Mouse (Mus musculus) spleen, adult 2 months (tissue): ENCODE results near the gene Olfr201. TPM values are rescaled to one million over a fixed set of nuclear protein-coding genes. Genes with fewer than 3 reads are reported as not detected.
"Not testable (repeated sequence)": the region's sequence is repeated elsewhere in the genome, so short reads cannot be mapped to it uniquely, and the experiment has no call there.

Source experiments
- DNase-seq, 2 experiments: peaks; one replicate each; pipeline versions ENCODE4 v3.0.0 to v3.0.0-alpha.2; 2012 to 2021; ENCODE audit warnings: low spot score in 2 of 2, low read depth in 1 of 2
- H3K27ac ChIP-seq: fragments of 200-500 bp; 2 replicates; pipeline ENCODE4 v1.5.1; 2012; ENCODE audit warnings: low read length, inconsistent platforms; ENCODE audit not compliant: insufficient read depth
- H3K27me3 ChIP-seq: fragments of 200-500 bp; 2 replicates; pipeline ENCODE4 v1.6.1; 2012; ENCODE audit warnings: mild to moderate bottlenecking, moderate library complexity, low read length, inconsistent platforms; ENCODE audit not compliant: control insufficient read depth, insufficient read depth
- H3K36me3 ChIP-seq: fragments of 200-500 bp; 2 replicates; pipeline ENCODE4 v1.6.1; 2012; ENCODE audit warnings: mild to moderate bottlenecking, low read length, inconsistent platforms; ENCODE audit not compliant: control insufficient read depth, insufficient read depth
- H3K4me1 ChIP-seq: fragments of 200-500 bp; 2 replicates; pipeline ENCODE4 v1.6.1; 2011; ENCODE audit warnings: inconsistent platforms; ENCODE audit not compliant: control insufficient read depth, insufficient read depth, insufficient read length
- H3K4me3 ChIP-seq: fragments of 200-500 bp; 2 replicates; pipeline ENCODE4 v1.5.1; 2011; ENCODE audit warnings: mild to moderate bottlenecking, inconsistent platforms; ENCODE audit not compliant: insufficient read depth, insufficient read length; ENCODE audit errors: extremely low read depth
- CTCF ChIP-seq: fragments of 200-500 bp; IDR thresholded peaks from 2 replicates; pipeline ENCODE4 v1.5.1; 2011; ENCODE audit warnings: mild to moderate bottlenecking, inconsistent platforms; ENCODE audit not compliant: insufficient read depth, insufficient read length, insufficient replicate concordance; ENCODE audit errors: extremely low read depth
- POLR2A ChIP-seq: fragments of 200-500 bp; IDR thresholded peaks from 2 replicates; pipeline ENCODE4 v1.6.1; 2011; ENCODE audit warnings: low read depth, low read length, inconsistent platforms
- WGBS: fragments of 180-500 bp; shearing (Covaris S2); methylation state at CpG from one replicate; pipeline ENCODE4 v1.1.7; 2018; 5-methylcytosine and 5-hydroxymethylcytosine counted together
- polyA plus RNA-seq: library from polyadenylated mRNA; depleted of rRNA; stranded (reverse); fragments of >200 nt; gene quantifications from 2 replicates; pipeline ENCODE4 v1.2.3, GENCODE M21; 2012; rRNA removed

Gene Olfr201
- polyA plus RNA-seq, 1 experiment = not detected

GRCm38 (mm10) chr16:59249684-59250083 is 22.7 kb downstream of the Olfr201 start:
- Histone ChIP-seq H3K36me3 (no peaks in the 10 kb centered on the region), H3K27me3 (no peaks in the 10 kb centered on the region), H3K27ac (no peak overlapping the region), H3K4me3 (no peak overlapping the region), H3K4me1 (no peaks in the 10 kb centered on the region)
- DNase-seq = no peak
- TF ChIP-seq POLR2A (no peak), CTCF (no peak)
- 85% methylated on average over 17 of the region's 17 CpGs for WGBS

GRCm38 (mm10) chr16:59219667-59220066 is 52.8 kb downstream of the Olfr201 start, which contains the start of gene Olfr199:
TSS of gene Olfr199 (minus strand) at chr16:59219767.
- not testable (repeated sequence) for H3K36me3 ChIP-seq, DNase-seq, H3K4me1 ChIP-seq, H3K27me3 ChIP-seq, H3K27ac ChIP-seq, H3K4me3 ChIP-seq
- WGBS = 84% methylated on average over 1 of the region's 1 CpGs

GRCm38 (mm10) chr16:59217861-59218260 is 54.6 kb downstream of the Olfr201 start:
- H3K27ac ChIP-seq, H3K36me3 ChIP-seq, DNase-seq, H3K4me3 ChIP-seq, H3K4me1 ChIP-seq, H3K27me3 ChIP-seq: not testable (repeated sequence)
- WGBS = 71% methylated on average over 3 of the region's 3 CpGs

Other genes with a start within 250 kb of the Olfr201 start
- gene Olfr186, start 242.3 kb downstream of the Olfr201 start, polyA plus RNA-seq = not detected in 2 replicates
- gene Olfr187, start 232.9 kb downstream of the Olfr201 start, polyA plus RNA-seq = not detected in 2 replicates
- not detected in 2 replicates for gene Olfr190, start 194.6 kb downstream of the Olfr201 start, polyA plus RNA-seq
- gene Olfr191, start 182.8 kb downstream of the Olfr201 start, polyA plus RNA-seq = not detected in 2 replicates
- gene Olfr193, start 160.8 kb downstream of the Olfr201 start, polyA plus RNA-seq = not detected in 2 replicates
- not detected in 2 replicates for gene Olfr194, start 151.6 kb downstream of the Olfr201 start, polyA plus RNA-seq
- gene Olfr195, start 125.6 kb downstream of the Olfr201 start, polyA plus RNA-seq = not detected in 2 replicates
- gene Olfr196, start 102.2 kb downstream of the Olfr201 start, polyA plus RNA-seq = not detected in 2 replicates
- not detected in 2 replicates for gene Olfr198, start 69.1 kb downstream of the Olfr201 start, polyA plus RNA-seq
- not detected in 2 replicates for gene Olfr199, start 52.9 kb downstream of the Olfr201 start, polyA plus RNA-seq
- gene Olfr202, start 14.2 kb upstream of the Olfr201 start, polyA plus RNA-seq = not detected in 2 replicates
- gene Olfr203, start 26.2 kb upstream of the Olfr201 start, polyA plus RNA-seq = not detected in 2 replicates
- not detected in 2 replicates for gene Olfr204, start 45.6 kb upstream of the Olfr201 start, polyA plus RNA-seq
- gene Olfr205, start 58.5 kb upstream of the Olfr201 start, polyA plus RNA-seq = not detected in 2 replicates
- not detected in 2 replicates for gene Olfr206, start 76.6 kb upstream of the Olfr201 start, polyA plus RNA-seq
- gene Olfr209, start 91.4 kb upstream of the Olfr201 start, polyA plus RNA-seq = not detected in 2 replicates
- gene Gabrr3, start 134.7 kb upstream of the Olfr201 start, polyA plus RNA-seq = not detected in 2 replicates
- 6.0 and 8.2 TPM in 2 replicates for gene Riox2, start 199.1 kb upstream of the Olfr201 start, polyA plus RNA-seq